Mouse (Mus musculus) lung, adult 2 months (tissue): ENCODE results near the gene Cela2a.

ENCODE experiments used
- CTCF ChIP-seq: fragments of 200-500 bp; IDR thresholded peaks from 2 replicates; pipeline ENCODE4 v1.5.1; 2011; ENCODE audit warnings: mild to moderate bottlenecking, low read length, control low read depth; ENCODE audit not compliant: insufficient read depth
- POLR2A ChIP-seq: fragments of 200-500 bp; IDR thresholded peaks from 2 replicates; pipeline ENCODE4 v1.6.1; 2011; ENCODE audit warnings: low read depth, mild to moderate bottlenecking, control low read depth, low read length, borderline replicate concordance; ENCODE audit errors: extremely low read depth

GRCm38 (mm10) chr4:141794152-141794535 is 31.8 kb downstream of the Cela2a start:
- TF ChIP-seq CTCF (no peak), POLR2A (no peak)
